Mouse (Mus musculus): ENCODE data around the gene Sept5.

GRCm38 (mm10) chr16:18596255-18596654, 33.5 kb downstream of the Sept5 start:
- TF ChIP-seq CTCF (IDR thresholded peaks at IDR 0.05; ENCODE audit: extremely low read depth, insufficient read depth, low read length) (no peak), POLR2A (IDR thresholded peaks at IDR 0.05; ENCODE audit: extremely low read depth, insufficient read depth, low read length) (no peak)

All from cortical plate, adult 2 months (tissue).